Mouse (Mus musculus) lung, embryonic 16.5 days (tissue): ENCODE measurements around the gene Clasp2. TPM values are rescaled to one million over a fixed set of nuclear protein-coding genes. Genes with fewer than 3 reads are reported as not detected.

Source experiments
- polyA plus RNA-seq: library from polyadenylated mRNA; unstranded; fragments of >200 nt; fragmentation: Nextera tagmentation; extraction: Ambion mirVana; gene quantifications from 2 replicates; pipeline ENCODE4 v1.2.1, GENCODE M21; 2015

Gene Clasp2
- polyA plus RNA-seq, 1 experiment from 2014 or later, result 24.4 TPM

Other genes with a start within 250 kb of the Clasp2 start
- gene Pdcd6ip, start 33.2 kb upstream of the Clasp2 start, polyA plus RNA-seq, result 74.8 and 81.4 TPM in 2 replicates
- 22.6 and 26.8 TPM in 2 replicates for gene Ubp1, start 189.5 kb downstream of the Clasp2 start, polyA plus RNA-seq